Mouse (Mus musculus) ovary, postnatal 10 days (tissue): ENCODE results near the gene BC051665.

Experiments used
- DNase-seq: peaks from one replicate; pipeline ENCODE4 v3.0.0; 2022; ENCODE audit warnings: low spot score

BC051665 gene

GRCm38 (mm10) chr13:60743381-60744077 lies 42.6 kb downstream of the BC051665 start:
- DNase-seq: no peak

GRCm38 (mm10) chr13:60742611-60743010 lies 43.6 kb downstream of the BC051665 start:
- no peak for DNase-seq

- no peak for DNase-seq
Measured at GRCm38 (mm10) chr13:60740248-60740647, 45.9 kb downstream of the BC051665 start.

- peak; percentile 28 for DNase-seq
Measured at GRCm38 (mm10) chr13:60738429-60738828, 47.7 kb downstream of the BC051665 start.

GRCm38 (mm10) chr13:60737632-60738324 lies 48.4 kb downstream of the BC051665 start:
- peak; percentile 19 for DNase-seq

- no peak for DNase-seq
Measured at GRCm38 (mm10) chr13:60736421-60737105, 49.6 kb downstream of the BC051665 start.

- DNase-seq: no peak
Measured at GRCm38 (mm10) chr13:60735306-60735705, 50.9 kb downstream of the BC051665 start.
